Mouse (Mus musculus) spleen, postnatal 10 days (tissue): ENCODE results near the gene Appbp2.
"Not testable (repeated sequence)": the region's sequence is repeated elsewhere in the genome, so short reads cannot be mapped to it uniquely, and the experiment has no call there.

ENCODE experiments used
- DNase-seq, 2 experiments: peaks; one replicate each; pipeline ENCODE4 v3.0.0; 2021 to 2022; ENCODE audit warnings: low spot score in 2 of 2

Gene Appbp2

GRCm38 (mm10) chr11:85163014-85163413, 71.9 kb downstream of the Appbp2 start:
- not testable (repeated sequence) for DNase-seq

- DNase-seq = no peak
Measured at GRCm38 (mm10) chr11:85157301-85157700, 77.6 kb downstream of the Appbp2 start.

- DNase-seq = no peak
Measured at GRCm38 (mm10) chr11:85152256-85152930, 82.5 kb downstream of the Appbp2 start.

GRCm38 (mm10) chr11:85139581-85140540, 95.1 kb downstream of the Appbp2 start, which contains the start of gene Usp32:
TSS of gene Usp32 (minus strand) at chr11:85140161.
- peak; percentile 88 to 97 for DNase-seq

GRCm38 (mm10) chr11:85138776-85139474, 96.0 kb downstream of the Appbp2 start:
- DNase-seq = peak; percentile 22 to 51
